Mouse (Mus musculus): ENCODE data around the gene Cdrt4.

- TF ChIP-seq POLR2A (IDR thresholded peaks at IDR 0.05; ENCODE audit: control insufficient read depth, low read depth, low read length) = no peak
- TF ChIP-seq CTCF (IDR thresholded peaks at IDR 0.05; ENCODE audit: control insufficient read depth, insufficient read depth, insufficient replicate concordance, low read depth, low read length) = no peak
Observed at GRCm38 (mm10) chr11:63000126-63000525, 49.1 kb downstream of the Cdrt4 start.

Measured in testis, adult 2 months (tissue).